Mouse (Mus musculus): ENCODE results near the gene Trpv5. TPM values are rescaled to one million over a fixed set of nuclear protein-coding genes. Genes with fewer than 3 reads are reported as not detected.

Trpv5 gene
- total RNA-seq, 2 experiments from 2014 or later = 2.5 to 3.2 TPM

Other genes with a start within 250 kb of the Trpv5 start
- gene Gm10334, start 234.6 kb downstream of the Trpv5 start, total RNA-seq (2015; ENCODE audit: low replicate concordance) = not detected in 2 replicates
- not detected in 2 replicates for gene Gm10334, start 234.6 kb downstream of the Trpv5 start, total RNA-seq (2017; ENCODE audit: low replicate concordance)
- gene Prss1, start 221.8 kb downstream of the Trpv5 start, total RNA-seq (2015; ENCODE audit: low replicate concordance) = not detected in 2 replicates
- not detected in 2 replicates for gene Prss1, start 221.8 kb downstream of the Trpv5 start, total RNA-seq (2017; ENCODE audit: low replicate concordance)
- not detected in 2 replicates for gene Prss2, start 159.0 kb downstream of the Trpv5 start, total RNA-seq (2015; ENCODE audit: low replicate concordance)
- not detected in 2 replicates for gene Prss2, start 159.0 kb downstream of the Trpv5 start, total RNA-seq (2017; ENCODE audit: low replicate concordance)
- not detected in 2 replicates for gene Ephb6, start 75.3 kb downstream of the Trpv5 start, total RNA-seq (2015; ENCODE audit: low replicate concordance)
- 0.28 TPM in 1 of 2 replicates, not detected in the other for gene Ephb6, start 75.3 kb downstream of the Trpv5 start, total RNA-seq (2017; ENCODE audit: low replicate concordance)
- gene Trpv6, start 44.4 kb downstream of the Trpv5 start, total RNA-seq (2015; ENCODE audit: low replicate concordance) = not detected in 2 replicates
- not detected in 2 replicates for gene Trpv6, start 44.4 kb downstream of the Trpv5 start, total RNA-seq (2017; ENCODE audit: low replicate concordance)
- not detected in 2 replicates for gene Llcfc1, start 3.7 kb upstream of the Trpv5 start, total RNA-seq (2015; ENCODE audit: low replicate concordance)
- gene Llcfc1, start 3.7 kb upstream of the Trpv5 start, total RNA-seq (2017; ENCODE audit: low replicate concordance) = 2.6 TPM in 1 of 2 replicates, not detected in the other
- gene Kel, start 23.6 kb upstream of the Trpv5 start, total RNA-seq (2015; ENCODE audit: low replicate concordance) = 2,664 and 2,909 TPM in 2 replicates
- gene Kel, start 23.6 kb upstream of the Trpv5 start, total RNA-seq (2017; ENCODE audit: low replicate concordance) = 999 and 1,312 TPM in 2 replicates
- gene Olfr459, start 94.4 kb upstream of the Trpv5 start, total RNA-seq (2015; ENCODE audit: low replicate concordance) = not detected in 2 replicates
- 0.28 TPM in 1 of 2 replicates, not detected in the other for gene Olfr459, start 94.4 kb upstream of the Trpv5 start, total RNA-seq (2017; ENCODE audit: low replicate concordance)
- gene Pip, start 166.8 kb upstream of the Trpv5 start, total RNA-seq (2015; ENCODE audit: low replicate concordance) = not detected in 2 replicates
- not detected in 2 replicates for gene Pip, start 166.8 kb upstream of the Trpv5 start, total RNA-seq (2017; ENCODE audit: low replicate concordance)
- gene Sval2, start 172.2 kb upstream of the Trpv5 start, total RNA-seq (2015; ENCODE audit: low replicate concordance) = not detected in 2 replicates
- gene Sval2, start 172.2 kb upstream of the Trpv5 start, total RNA-seq (2017; ENCODE audit: low replicate concordance) = not detected in 2 replicates